Mouse (Mus musculus): ENCODE data around the gene Setx. TPM values are rescaled to one million over a fixed set of nuclear protein-coding genes. Genes with fewer than 3 reads are reported as not detected.

The Setx gene
- polyA plus RNA-seq, 1 experiment from 2014 or later: 2.3 TPM

DNA sequence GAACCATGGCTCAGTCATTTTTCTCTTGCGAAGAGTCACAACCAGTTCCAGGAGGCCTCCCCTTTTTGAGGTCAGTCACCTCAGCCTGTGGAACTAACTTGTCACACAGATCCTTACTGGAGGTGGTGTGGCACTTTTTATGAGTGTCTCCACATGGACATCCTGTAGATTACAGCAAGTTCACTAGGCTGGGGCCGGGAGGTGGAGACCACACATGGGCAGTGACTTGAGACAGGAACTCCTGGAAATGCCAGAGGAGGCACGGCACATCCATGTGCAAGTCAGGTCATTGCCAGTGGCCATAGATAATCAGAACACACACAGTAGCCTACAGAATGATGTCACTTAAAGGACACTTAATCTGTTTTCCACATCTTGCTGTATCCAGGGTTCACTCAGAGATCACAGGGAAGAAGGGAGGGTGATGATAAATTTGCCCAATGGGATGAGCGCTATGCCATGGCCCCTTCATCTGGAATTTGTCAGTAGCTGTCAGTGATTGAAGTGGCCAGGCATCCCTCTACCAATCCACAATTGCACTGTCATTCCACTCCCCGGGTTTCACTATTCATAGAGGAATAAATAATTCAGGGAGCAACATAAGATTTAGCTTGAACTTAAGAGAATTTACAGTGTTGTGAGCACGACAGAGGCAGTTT, 59.4 kb downstream of the Setx start:
- 60% methylated on average over 6 of the region's 6 CpGs for WGBS (ENCODE audit: insufficient replicate concordance)
- H3K27me3 ChIP-seq (ENCODE audit: control insufficient read depth, insufficient read depth, low read depth, low read length): no peaks in the 10 kb centered on the region
- H3K4me2 ChIP-seq (ENCODE audit: low read depth, low read length): no peak overlapping the region
- no peak overlapping the region for H3K27ac ChIP-seq (ENCODE audit: low read length)
- H3K4me1 ChIP-seq (ENCODE audit: control insufficient read depth, low read depth, low read length): no peaks in the 10 kb centered on the region
- no peaks in the 10 kb centered on the region for H3K9me3 ChIP-seq (replicated peaks; ENCODE audit: control insufficient read depth, low read length)
- no peak overlapping the region for H3K9ac ChIP-seq (ENCODE audit: low read depth, low read length)
- no peak for ATAC-seq (ENCODE audit: low read depth)
- peaks cover 8% of the 10 kb centered on the region; the same call in 1 of the 2 replicates for H3K36me3 ChIP-seq (ENCODE audit: control insufficient read depth, insufficient read depth)
- H3K4me3 ChIP-seq (ENCODE audit: low read depth, low read length): no peak overlapping the region

DNA sequence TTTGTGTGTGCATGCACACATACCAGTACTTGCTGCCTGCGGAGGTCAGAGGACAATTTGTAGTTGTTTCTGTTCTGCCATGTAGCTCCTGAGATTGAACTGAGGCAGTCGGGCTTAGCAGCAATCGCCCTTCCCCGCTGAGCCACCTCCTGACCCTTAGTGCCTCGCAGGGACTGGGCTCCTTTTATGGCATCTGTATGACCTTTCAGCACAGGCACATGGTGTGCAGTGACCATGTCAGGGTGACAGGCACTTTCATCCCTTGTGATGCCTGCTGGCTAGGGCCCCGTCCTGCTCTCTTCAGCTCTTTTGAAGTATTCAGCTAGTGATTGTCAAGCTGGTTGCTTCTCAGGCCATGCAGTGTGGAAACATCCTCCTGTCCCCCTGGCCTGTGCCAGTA, 62.2 kb downstream of the Setx start:
- H3K4me1 ChIP-seq (ENCODE audit: control insufficient read depth, low read depth, low read length): no peaks in the 10 kb centered on the region
- 65% methylated on average over 6 of the region's 6 CpGs for WGBS (ENCODE audit: insufficient replicate concordance)
- H3K4me2 ChIP-seq (ENCODE audit: low read depth, low read length): no peak overlapping the region
- ATAC-seq (ENCODE audit: low read depth): no peak
- no peaks in the 10 kb centered on the region for H3K9me3 ChIP-seq (replicated peaks; ENCODE audit: control insufficient read depth, low read length)
- H3K27me3 ChIP-seq (ENCODE audit: control insufficient read depth, insufficient read depth, low read depth, low read length): no peaks in the 10 kb centered on the region
- no peak overlapping the region for H3K4me3 ChIP-seq (ENCODE audit: low read depth, low read length)
- no peak overlapping the region for H3K9ac ChIP-seq (ENCODE audit: low read depth, low read length)
- no peak overlapping the region for H3K27ac ChIP-seq (ENCODE audit: low read length)
- no peaks in the 10 kb centered on the region for H3K36me3 ChIP-seq (ENCODE audit: control insufficient read depth, insufficient read depth)

GRCm38 (mm10) chr2:29190392-29190791, 66.4 kb downstream of the Setx start:
- Histone ChIP-seq H3K4me3 (ENCODE audit: low read depth, low read length) (no peak overlapping the region), H3K4me1 (ENCODE audit: control insufficient read depth, low read depth, low read length) (peaks cover 6% of the 10 kb centered on the region), H3K4me2 (ENCODE audit: low read depth, low read length) (no peak overlapping the region), H3K9me3 (replicated peaks; ENCODE audit: control insufficient read depth, low read length) (no peaks in the 10 kb centered on the region), H3K9ac (ENCODE audit: low read depth, low read length) (no peak overlapping the region), H3K27me3 (ENCODE audit: control insufficient read depth, insufficient read depth, low read depth, low read length) (peaks cover 9% of the 10 kb centered on the region), H3K36me3 (ENCODE audit: control insufficient read depth, insufficient read depth) (no peaks in the 10 kb centered on the region), H3K27ac (ENCODE audit: low read length) (no peak overlapping the region)
- ATAC-seq (ENCODE audit: low read depth): no peak
- WGBS (ENCODE audit: insufficient replicate concordance): 67% methylated on average over 7 of the region's 7 CpGs

DNA sequence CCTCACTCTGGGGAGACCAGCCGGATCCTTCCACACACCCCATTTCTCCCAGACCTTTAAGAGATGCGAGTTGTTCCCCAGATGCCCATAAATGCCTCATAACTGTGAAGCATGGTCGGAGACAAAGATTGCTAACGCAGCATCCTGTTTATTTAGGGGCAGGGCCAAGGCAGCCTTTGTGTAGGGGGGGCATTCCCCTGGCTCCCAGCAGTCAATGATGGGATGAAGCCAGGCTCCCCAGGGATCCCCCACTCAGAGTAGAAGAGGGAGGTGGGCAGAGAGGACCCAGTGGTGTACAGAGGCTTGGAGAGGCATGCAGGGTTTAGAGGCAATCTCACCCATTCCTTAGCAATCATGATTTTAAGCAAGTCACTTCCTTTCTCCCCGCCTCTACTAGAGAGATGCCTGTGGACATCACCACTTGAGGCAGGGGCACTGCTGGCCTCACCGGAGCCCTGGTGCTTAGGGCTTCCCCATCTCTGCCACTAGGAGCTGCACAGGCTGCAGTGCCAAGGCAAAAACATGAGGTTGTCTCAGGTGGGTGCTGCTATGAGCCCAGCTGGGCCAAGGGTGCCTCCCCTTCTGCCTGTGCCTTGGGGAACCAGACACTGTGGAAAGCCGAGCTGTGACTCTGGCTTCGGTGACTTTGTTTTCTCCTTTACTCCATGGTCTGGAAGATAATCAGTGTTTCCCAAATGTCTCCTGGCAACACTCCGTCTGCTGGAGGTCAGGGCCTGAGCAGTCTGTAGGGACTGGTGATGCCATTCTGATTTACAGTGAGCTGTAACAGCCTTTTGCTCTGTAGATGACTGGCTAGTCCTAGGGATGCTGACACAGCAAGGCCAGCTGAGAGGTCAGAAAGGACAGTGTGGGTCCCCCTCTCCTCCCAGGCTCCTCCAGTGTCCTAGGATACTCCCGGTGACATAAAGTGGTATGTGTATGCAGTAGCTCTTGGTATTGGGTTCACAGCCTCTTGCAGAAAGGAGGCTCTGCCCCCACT, 67.5 kb downstream of the Setx start:
- no peak overlapping the region for H3K4me2 ChIP-seq (ENCODE audit: low read depth, low read length)
- peaks cover 6% of the 10 kb centered on the region for H3K4me1 ChIP-seq (ENCODE audit: control insufficient read depth, low read depth, low read length)
- no peak overlapping the region; the same call in 1 of the 2 replicates for H3K27ac ChIP-seq (ENCODE audit: low read length)
- H3K4me3 ChIP-seq (ENCODE audit: low read depth, low read length): no peak overlapping the region
- ATAC-seq (ENCODE audit: low read depth): no peak
- no peaks in the 10 kb centered on the region for H3K9me3 ChIP-seq (replicated peaks; ENCODE audit: control insufficient read depth, low read length)
- H3K9ac ChIP-seq (ENCODE audit: low read depth, low read length): no peak overlapping the region
- H3K36me3 ChIP-seq (ENCODE audit: control insufficient read depth, insufficient read depth): no peaks in the 10 kb centered on the region
- WGBS (ENCODE audit: insufficient replicate concordance): 53% methylated on average over 10 of the region's 10 CpGs
- peaks cover 16% of the 10 kb centered on the region for H3K27me3 ChIP-seq (ENCODE audit: control insufficient read depth, insufficient read depth, low read depth, low read length)

DNA sequence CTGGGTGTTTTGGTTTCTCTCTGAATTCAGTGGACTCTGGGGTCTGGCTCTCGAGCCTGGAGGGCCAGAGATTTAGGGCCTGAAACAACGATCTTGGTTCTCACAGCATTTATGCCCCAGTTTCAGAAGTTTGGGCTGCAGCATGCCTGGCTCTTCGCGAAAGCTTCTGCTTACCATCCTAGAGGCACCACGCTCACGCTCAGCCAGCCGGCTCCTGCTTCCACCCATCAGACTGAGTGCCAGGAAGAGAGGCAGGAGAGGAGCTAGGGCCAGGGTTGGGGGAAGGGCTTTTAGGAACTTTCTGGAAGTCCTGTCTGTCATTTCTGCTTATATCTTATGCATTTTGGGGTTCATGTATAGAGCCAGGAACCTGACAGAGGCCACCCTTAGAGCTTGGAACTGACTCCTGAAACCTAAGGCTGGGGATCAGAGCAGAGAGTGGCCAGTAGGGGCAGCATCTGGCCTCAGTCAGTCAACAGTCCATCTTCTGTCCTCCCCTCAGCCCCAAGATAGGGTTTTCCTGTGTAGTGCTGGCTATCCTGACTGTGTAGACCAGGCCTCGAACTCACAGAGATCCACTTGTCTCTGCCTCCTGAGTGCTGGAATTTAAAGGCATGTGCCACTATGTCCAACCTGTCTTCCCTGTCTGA, 68.8 kb downstream of the Setx start:
- no peaks in the 10 kb centered on the region for H3K36me3 ChIP-seq (ENCODE audit: control insufficient read depth, insufficient read depth)
- H3K27ac ChIP-seq (ENCODE audit: low read length): no peak overlapping the region
- 73% methylated on average over 8 of the region's 8 CpGs for WGBS (ENCODE audit: insufficient replicate concordance)
- peaks cover 24% of the 10 kb centered on the region for H3K27me3 ChIP-seq (ENCODE audit: control insufficient read depth, insufficient read depth, low read depth, low read length)
- no peak overlapping the region for H3K4me2 ChIP-seq (ENCODE audit: low read depth, low read length)
- no peaks in the 10 kb centered on the region for H3K9me3 ChIP-seq (replicated peaks; ENCODE audit: control insufficient read depth, low read length)
- no peak overlapping the region for H3K4me3 ChIP-seq (ENCODE audit: low read depth, low read length)
- no peak for ATAC-seq (ENCODE audit: low read depth)
- H3K4me1 ChIP-seq (ENCODE audit: control insufficient read depth, low read depth, low read length): peaks cover 6% of the 10 kb centered on the region
- no peak overlapping the region for H3K9ac ChIP-seq (ENCODE audit: low read depth, low read length)

GRCm38 (mm10) chr2:29193819-29194546, 70.0 kb downstream of the Setx start:
- peaks cover 6% of the 10 kb centered on the region for H3K4me1 ChIP-seq (ENCODE audit: control insufficient read depth, low read depth, low read length)
- H3K4me3 ChIP-seq (ENCODE audit: low read depth, low read length): peak overlapping the region; percentile 50
- no peak for ATAC-seq (ENCODE audit: low read depth)
- H3K36me3 ChIP-seq (ENCODE audit: control insufficient read depth, insufficient read depth): no peaks in the 10 kb centered on the region
- H3K27ac ChIP-seq (ENCODE audit: low read length): no peak overlapping the region
- 19% methylated on average over 16 of the region's 16 CpGs for whole genome bisulfite sequencing (ENCODE audit: insufficient replicate concordance)
- no peaks in the 10 kb centered on the region for H3K9me3 ChIP-seq (replicated peaks; ENCODE audit: control insufficient read depth, low read length)
- H3K27me3 ChIP-seq (ENCODE audit: control insufficient read depth, insufficient read depth, low read depth, low read length): peaks cover 29% of the 10 kb centered on the region
- peak overlapping the region; percentile 77 for H3K4me2 ChIP-seq (ENCODE audit: low read depth, low read length)
- H3K9ac ChIP-seq (ENCODE audit: low read depth, low read length): no peak overlapping the region

- peaks cover 6% of the 10 kb centered on the region for H3K4me1 ChIP-seq (ENCODE audit: control insufficient read depth, low read depth, low read length)
- H3K27ac ChIP-seq (ENCODE audit: low read length): no peak overlapping the region
- H3K27me3 ChIP-seq (ENCODE audit: control insufficient read depth, insufficient read depth, low read depth, low read length): peaks cover 31% of the 10 kb centered on the region
- H3K9ac ChIP-seq (ENCODE audit: low read depth, low read length): peak overlapping the region; percentile 28; the same call in 1 of the 2 replicates
- no peaks in the 10 kb centered on the region for H3K36me3 ChIP-seq (ENCODE audit: control insufficient read depth, insufficient read depth)
- peak overlapping the region; percentile 77 for H3K4me2 ChIP-seq (ENCODE audit: low read depth, low read length)
- H3K4me3 ChIP-seq (ENCODE audit: low read depth, low read length): peak overlapping the region; percentile 50
- no peaks in the 10 kb centered on the region for H3K9me3 ChIP-seq (replicated peaks; ENCODE audit: control insufficient read depth, low read length)
- 2% methylated on average over 61 of the region's 61 CpGs for WGBS (ENCODE audit: insufficient replicate concordance)
- ATAC-seq (ENCODE audit: low read depth): no peak
These were observed 70.8 kb downstream of the Setx start for GRCm38 (mm10) chr2:29194547-29195463.

DNA sequence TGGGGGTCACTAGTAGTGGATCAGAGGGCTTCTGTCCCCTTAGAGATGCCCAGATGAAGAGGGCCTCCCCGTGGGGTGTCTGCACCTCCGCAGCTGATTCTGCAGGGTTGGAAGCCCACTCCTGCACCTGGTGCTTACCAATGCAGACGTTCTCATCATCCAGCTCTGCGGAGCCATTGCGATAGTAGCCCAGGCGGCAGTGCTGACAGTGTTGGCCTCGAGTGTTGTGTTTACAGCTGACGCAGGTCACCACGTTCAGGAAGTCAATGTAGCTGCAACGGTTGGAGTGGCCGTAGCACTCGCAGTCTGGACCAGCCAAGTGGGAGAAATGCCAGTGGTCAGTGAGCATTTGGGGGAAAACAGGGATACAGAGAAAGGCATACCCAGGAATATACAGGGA, 72.9 kb downstream of the Setx start:
- Histone ChIP-seq H3K9ac (ENCODE audit: low read depth, low read length) (no peak overlapping the region), H3K9me3 (replicated peaks; ENCODE audit: control insufficient read depth, low read length) (no peaks in the 10 kb centered on the region), H3K27me3 (ENCODE audit: control insufficient read depth, insufficient read depth, low read depth, low read length) (peaks cover 31% of the 10 kb centered on the region), H3K27ac (ENCODE audit: low read length) (no peak overlapping the region), H3K4me2 (ENCODE audit: low read depth, low read length) (no peak overlapping the region), H3K36me3 (ENCODE audit: control insufficient read depth, insufficient read depth) (no peaks in the 10 kb centered on the region), H3K4me3 (ENCODE audit: low read depth, low read length) (no peak overlapping the region), H3K4me1 (ENCODE audit: control insufficient read depth, low read depth, low read length) (peaks cover 6% of the 10 kb centered on the region)
- no peak for ATAC-seq (ENCODE audit: low read depth)
- WGBS (ENCODE audit: insufficient replicate concordance): 51% methylated on average over 12 of the region's 12 CpGs
